Mouse (Mus musculus) embryonic fibroblast, embryonic 13.5 days (primary cell): Measurements from ENCODE around the gene Sec16a. TPM values are rescaled to one million over a fixed set of nuclear protein-coding genes. Genes with fewer than 3 reads are reported as not detected.

Experiments used
- H3K27ac ChIP-seq: 2 replicates; pipeline ENCODE4 v1.5.1; 2012; ENCODE audit warnings: low read length, control low read depth, inconsistent platforms; ENCODE audit not compliant: insufficient read depth
- H3K4me1 ChIP-seq: 2 replicates; pipeline ENCODE4 v1.6.1; 2011; ENCODE audit warnings: low read length; ENCODE audit not compliant: control insufficient read depth, insufficient read depth
- H3K4me3 ChIP-seq: 2 replicates; pipeline ENCODE4 v1.5.1; 2011; ENCODE audit warnings: mild to moderate bottlenecking, control low read depth, low read length; ENCODE audit not compliant: insufficient read depth
- CTCF ChIP-seq: IDR thresholded peaks from 2 replicates; pipeline ENCODE4 v1.5.1; 2011; ENCODE audit warnings: mild to moderate bottlenecking, control low read depth, low read length, moderate library complexity, borderline replicate concordance; ENCODE audit not compliant: insufficient read depth
- POLR2A ChIP-seq: IDR thresholded peaks from 2 replicates; pipeline ENCODE4 v1.6.1; 2011; ENCODE audit warnings: low read depth, mild to moderate bottlenecking, control low read depth, low read length, moderate library complexity
- polyA plus RNA-seq: library from polyadenylated mRNA; stranded (reverse); fragments of >200 nt; gene quantifications from 2 replicates; pipeline ENCODE4 v1.2.4, GENCODE M21; 2011; ENCODE audit warnings: low read depth; ENCODE audit not compliant: missing spikeins, insufficient read length

Gene Sec16a
- polyA plus RNA-seq, 1 experiment = 59.4 TPM

DNA sequence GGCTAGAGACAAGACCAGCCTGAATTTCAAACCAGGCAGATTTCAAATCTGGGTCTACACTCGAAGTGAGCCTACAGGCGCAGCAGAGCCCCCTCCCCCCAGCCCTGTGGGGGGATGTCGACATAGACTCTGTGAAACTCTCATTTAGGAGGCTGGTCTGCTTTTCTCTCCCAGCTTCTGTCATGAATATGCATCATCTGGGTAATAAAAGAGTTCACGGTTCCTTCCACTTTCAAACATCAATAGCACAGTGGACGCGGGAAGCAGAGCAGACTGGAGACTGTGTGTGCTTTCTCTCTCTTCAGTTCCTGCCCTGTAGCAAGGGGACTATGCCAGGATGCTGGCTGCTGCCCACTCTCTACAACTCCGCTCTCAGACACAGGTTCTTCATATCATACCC is 40.7 kb upstream of the Sec16a start:
- H3K27ac ChIP-seq = no peak overlapping the region
- no peaks in the 10 kb centered on the region for H3K4me1 ChIP-seq
- TF ChIP-seq POLR2A = no peak
- no peak for TF ChIP-seq CTCF
- no peak overlapping the region for H3K4me3 ChIP-seq

DNA sequence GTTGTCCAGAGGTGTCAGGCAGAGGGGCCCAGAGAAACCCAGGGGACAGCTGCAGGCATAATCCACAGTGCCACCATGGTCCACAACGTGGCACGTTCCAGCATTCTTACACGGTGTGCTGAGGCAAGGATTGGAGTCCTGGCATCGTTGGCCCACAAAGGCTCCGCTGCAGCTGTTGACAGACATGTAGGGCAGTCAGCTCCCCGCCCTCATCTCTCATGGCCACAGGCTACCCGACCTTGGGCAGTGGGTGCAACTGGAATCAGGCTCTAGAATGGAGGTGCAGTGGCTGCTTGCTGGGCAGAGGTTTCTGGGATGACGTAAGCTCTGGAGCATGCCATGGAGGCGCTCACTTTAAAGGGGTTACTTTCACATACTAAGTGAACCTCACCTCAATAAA is 40.3 kb upstream of the Sec16a start:
- no peaks in the 10 kb centered on the region for H3K4me1 ChIP-seq
- TF ChIP-seq CTCF = no peak
- TF ChIP-seq POLR2A = no peak

DNA sequence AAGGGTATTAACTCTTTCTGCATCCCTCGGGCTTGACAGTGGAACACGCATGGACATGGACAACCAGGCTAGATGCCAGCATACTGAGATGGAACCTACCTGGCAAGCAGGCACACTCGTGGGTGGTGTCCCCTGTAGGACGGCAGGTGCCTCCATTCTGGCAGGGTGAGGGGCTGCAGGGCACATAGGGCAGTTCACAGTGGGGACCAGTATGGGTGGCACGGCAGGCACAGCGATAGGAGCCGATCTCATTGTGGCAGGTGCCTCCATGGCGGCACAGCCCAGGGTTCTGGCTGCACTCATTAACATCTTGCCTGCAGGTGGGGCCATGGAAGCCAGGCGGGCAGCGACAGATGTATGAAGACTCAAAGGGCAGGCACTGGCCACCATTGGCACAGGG is 39.2 kb upstream of the Sec16a start:
- Histone ChIP-seq H3K4me1 (no peaks in the 10 kb centered on the region), H3K4me3 (no peak overlapping the region), H3K27ac (no peak overlapping the region)
- TF ChIP-seq CTCF = no peak
- TF ChIP-seq POLR2A = no peak

More for the DNA sequence above, 40.3 kb upstream of the Sec16a start:
- H3K27ac ChIP-seq = no peak overlapping the region
- H3K4me3 ChIP-seq = no peak overlapping the region

DNA sequence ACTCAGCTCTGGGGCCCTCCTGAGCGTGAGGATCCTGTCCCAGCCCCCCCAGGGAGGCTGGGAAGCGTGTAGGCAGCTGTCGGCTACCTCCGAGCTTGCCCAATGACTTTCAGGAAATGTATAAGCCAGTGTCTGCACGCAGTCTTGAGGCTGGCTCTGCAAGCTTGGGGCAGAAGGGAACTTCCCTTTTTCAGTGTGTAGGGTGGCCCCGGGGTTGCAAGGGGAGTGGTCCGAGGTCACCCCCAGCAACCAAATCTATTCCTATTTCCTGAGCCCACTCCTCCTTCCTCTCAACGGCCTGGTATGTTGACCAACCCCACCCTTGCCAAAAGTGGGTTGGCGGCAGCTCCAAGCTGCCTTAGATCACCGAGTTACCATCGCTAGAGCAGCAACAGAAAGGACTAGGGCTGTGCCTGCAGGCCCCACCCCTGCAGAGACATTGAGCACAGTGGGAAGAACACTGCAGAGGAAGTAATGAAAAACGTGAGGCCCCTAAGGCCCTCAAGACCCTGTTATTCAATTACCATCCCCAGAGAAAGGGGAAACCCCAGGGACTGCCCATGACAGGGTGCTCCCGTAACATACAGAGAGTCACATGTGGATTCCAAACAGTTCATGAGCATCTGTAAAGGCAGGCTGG is 38.3 kb upstream of the Sec16a start:
- Histone ChIP-seq H3K4me1 (no peaks in the 10 kb centered on the region), H3K4me3 (no peak overlapping the region), H3K27ac (no peak overlapping the region)
- TF ChIP-seq POLR2A (no peak), CTCF (no peak)

DNA sequence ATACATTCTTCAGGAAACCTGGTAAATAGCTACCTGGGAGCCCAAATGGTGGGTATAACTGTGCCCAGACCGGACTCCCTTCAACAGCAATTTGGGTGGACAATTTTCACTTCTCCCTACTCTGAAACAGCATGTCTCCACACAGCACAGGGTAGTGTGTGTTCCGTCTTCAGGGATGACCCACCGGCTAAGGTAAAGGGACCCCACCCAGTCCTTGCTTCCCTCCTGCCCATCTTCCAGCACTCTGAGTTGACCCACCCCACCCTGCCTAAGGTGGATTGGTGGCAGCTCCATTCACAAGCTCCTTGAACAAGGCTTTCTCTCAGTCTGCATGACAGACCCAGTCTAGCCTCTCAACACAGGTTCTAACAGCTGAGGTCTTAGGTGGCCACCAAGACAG is 37.8 kb upstream of the Sec16a start:
- Histone ChIP-seq H3K27ac (no peak overlapping the region), H3K4me3 (no peak overlapping the region)
- TF ChIP-seq POLR2A (no peak), CTCF (no peak)

DNA sequence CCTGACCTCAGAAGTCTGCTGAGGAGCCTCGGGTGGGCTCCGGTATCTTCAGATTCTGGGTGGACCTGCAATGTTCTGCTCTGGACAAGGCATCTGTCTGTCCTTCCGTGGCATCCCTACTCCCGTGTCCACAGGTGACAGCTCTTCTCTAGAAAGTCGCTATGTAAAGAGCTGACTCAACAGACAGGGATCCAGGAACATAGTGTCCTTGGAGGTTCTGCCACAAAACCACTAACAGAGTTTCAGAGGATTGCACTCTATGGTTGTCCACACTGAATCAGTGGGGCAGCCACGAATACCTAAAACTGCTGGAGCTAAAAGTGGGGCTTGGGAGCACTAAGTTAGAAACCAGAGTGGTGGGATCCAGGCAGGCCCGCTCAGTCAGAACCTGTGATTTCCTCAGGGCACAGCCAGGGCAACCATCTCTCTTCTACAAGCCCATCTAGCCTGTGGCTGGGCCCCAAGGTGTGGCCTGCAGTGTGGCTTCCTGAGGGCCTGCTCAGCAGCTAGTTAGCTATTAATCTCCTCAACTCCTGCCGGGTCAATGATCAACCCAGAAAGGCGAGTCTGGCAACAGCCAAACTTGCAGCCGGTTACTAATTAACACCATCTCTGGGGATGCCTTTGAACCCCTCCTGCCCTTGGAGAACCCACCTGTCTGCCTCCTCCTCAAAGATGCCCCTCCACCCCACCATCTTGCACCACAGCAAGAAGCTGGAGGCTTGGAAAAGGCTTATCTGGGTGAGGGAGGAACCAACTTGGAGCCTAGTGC is 36.9 kb upstream of the Sec16a start:
- TF ChIP-seq CTCF = no peak
- TF ChIP-seq POLR2A = no peak
- no peaks in the 10 kb centered on the region for H3K4me1 ChIP-seq
- no peak overlapping the region for H3K4me3 ChIP-seq
- H3K27ac ChIP-seq = no peak overlapping the region

More for the DNA sequence above, 37.8 kb upstream of the Sec16a start:
- no peaks in the 10 kb centered on the region for H3K4me1 ChIP-seq

DNA sequence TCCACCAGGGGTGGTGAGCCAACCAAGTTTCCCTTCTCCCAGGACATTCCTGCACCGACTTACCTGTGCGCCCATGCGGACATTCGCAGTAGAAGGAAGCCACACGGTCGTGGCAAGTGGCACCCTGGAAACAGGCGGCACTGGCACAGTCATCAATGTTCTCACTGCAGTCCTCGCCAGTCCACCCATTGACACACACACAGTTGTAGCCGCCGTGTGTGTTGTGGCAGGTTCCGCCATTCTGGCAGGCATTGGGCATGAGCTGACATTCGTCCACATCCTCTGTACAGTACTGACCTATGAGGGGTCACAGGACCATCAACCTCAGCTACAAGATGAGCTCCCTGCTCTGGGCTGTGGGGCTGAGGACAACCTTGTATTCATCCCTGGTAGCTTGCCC is 35.9 kb upstream of the Sec16a start:
- H3K4me1 ChIP-seq = no peaks in the 10 kb centered on the region
- H3K27ac ChIP-seq = no peak overlapping the region
- no peak overlapping the region for H3K4me3 ChIP-seq
- TF ChIP-seq POLR2A (no peak), CTCF (no peak)

DNA sequence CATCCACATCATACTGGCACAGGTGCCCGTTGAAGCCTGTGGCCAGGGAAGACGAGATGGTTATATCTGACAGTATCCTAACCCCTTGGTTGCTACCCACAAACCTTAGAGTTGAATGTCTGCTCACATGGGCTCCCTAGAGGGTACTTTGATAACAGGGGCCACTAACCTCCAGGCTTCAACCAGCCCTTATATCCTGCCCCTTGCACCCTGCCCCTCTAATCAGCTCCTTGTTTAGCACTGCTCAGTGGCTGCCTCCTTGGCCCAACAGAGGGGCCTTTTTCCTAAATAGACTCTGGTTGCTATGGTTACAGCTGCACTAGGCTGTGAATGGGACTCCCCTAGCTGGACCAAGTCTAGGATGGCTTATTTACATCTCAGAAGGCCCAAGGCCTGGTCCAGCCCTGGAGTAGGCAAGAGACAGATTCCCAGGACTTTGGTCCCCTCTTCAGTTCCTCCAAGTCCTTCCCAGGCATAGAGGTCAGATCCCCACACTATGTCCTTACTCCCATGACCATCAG is 33.7 kb upstream of the Sec16a start:
- H3K4me3 ChIP-seq = no peak overlapping the region
- H3K4me1 ChIP-seq = no peaks in the 10 kb centered on the region
- H3K27ac ChIP-seq = no peak overlapping the region
- TF ChIP-seq POLR2A (no peak), CTCF (no peak)

DNA sequence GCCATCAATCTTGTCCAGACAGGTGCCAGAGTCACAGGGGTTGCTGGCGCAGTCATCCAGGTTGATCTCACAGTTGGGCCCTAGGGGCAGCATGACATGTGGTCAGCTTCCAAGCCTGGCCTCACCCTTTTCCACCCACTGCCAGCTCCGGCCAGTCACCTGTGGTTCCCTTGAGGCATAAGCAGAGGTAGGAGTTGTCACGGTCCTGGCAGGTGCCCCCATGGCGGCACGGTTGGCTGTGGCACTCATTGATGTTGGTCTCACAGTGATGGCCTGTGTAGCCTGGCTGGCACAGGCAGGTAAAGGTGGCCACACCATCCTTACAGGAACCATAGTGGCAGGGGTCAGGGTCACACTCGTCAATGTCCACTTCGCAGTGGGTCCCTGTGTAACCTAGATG is 32.9 kb upstream of the Sec16a start:
- H3K27ac ChIP-seq = no peak overlapping the region
- no peaks in the 10 kb centered on the region for H3K4me1 ChIP-seq

More for the DNA sequence above, 32.9 kb upstream of the Sec16a start:
- TF ChIP-seq POLR2A (no peak), CTCF (no peak)
- no peak overlapping the region for H3K4me3 ChIP-seq
